Mouse (Mus musculus) testis, adult 2 months (tissue): ENCODE measurements around the gene Etv5.

Experiments used
- CTCF ChIP-seq: fragments of 200-500 bp; IDR thresholded peaks from 2 replicates; pipeline ENCODE4 v1.5.1; 2012; ENCODE audit warnings: low read depth, mild to moderate bottlenecking, inconsistent platforms, low read length, moderate library complexity; ENCODE audit not compliant: control insufficient read depth, insufficient read depth, insufficient replicate concordance
- POLR2A ChIP-seq: fragments of 200-500 bp; IDR thresholded peaks from 2 replicates; pipeline ENCODE4 v1.6.1; 2012; ENCODE audit warnings: low read depth, mild to moderate bottlenecking, inconsistent platforms, low read length, moderate library complexity; ENCODE audit not compliant: control insufficient read depth

DNA sequence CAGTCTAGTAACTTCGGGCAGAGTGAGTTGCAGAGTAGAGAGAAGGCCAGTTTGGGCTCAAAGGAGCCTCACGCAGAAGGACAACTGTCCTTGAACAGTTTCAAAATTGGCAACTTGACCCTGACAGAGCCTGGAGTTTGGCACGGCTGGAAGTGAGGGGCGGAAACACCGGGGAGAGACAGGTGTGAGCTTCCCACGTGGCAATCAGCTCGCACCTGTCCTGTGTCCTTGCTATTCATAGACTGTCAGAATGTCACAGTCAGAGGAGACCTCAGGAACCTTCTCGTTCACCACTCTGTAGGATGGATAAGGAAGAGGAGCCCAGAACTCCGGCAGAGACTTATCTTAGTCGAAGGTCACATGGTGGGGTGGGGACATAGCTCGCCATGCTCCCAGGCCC is 29.9 kb upstream of the Etv5 start:
- TF ChIP-seq CTCF: no peak
- TF ChIP-seq POLR2A: no peak
